Mouse (Mus musculus): ENCODE data around the gene Dennd4a. TPM values are rescaled to one million over a fixed set of nuclear protein-coding genes. Genes with fewer than 3 reads are reported as not detected.

The Dennd4a gene
- polyA plus RNA-seq, 1 experiment from 2014 or later, result 13.7 TPM

- WGBS (ENCODE audit: insufficient replicate concordance), result 71% methylated on average over 5 of the region's 5 CpGs
- H3K27ac ChIP-seq (ENCODE audit: low read depth), result no peak overlapping the region
- no peak overlapping the region for H3K4me2 ChIP-seq (ENCODE audit: low read depth, low read length)
- H3K27me3 ChIP-seq (ENCODE audit: insufficient read depth, low read length), result no peaks in the 10 kb centered on the region
- peaks cover 23% of the 10 kb centered on the region for H3K4me1 ChIP-seq (ENCODE audit: insufficient read depth)
- DNase-seq (no peak), ATAC-seq (no peak)
- H3K36me3 ChIP-seq (replicated peaks; ENCODE audit: insufficient read depth, low read length), result no peaks in the 10 kb centered on the region
- H3K9ac ChIP-seq (replicated peaks), result no peak overlapping the region
- no peak overlapping the region for H3K4me3 ChIP-seq (ENCODE audit: low read depth, low read length)
- TF ChIP-seq EP300 (IDR thresholded peaks at IDR 0.05; ENCODE audit: low read depth) (no peak), CTCF (IDR thresholded peaks at IDR 0.05; ENCODE audit: low read depth) (no peak)
- H3K9me3 ChIP-seq (ENCODE audit: low read length), result no peaks in the 10 kb centered on the region
Observed at GRCm38 (mm10) chr9:64770411-64770849, 40.7 kb upstream of the Dennd4a start.

- DNase-seq (peak; percentile 74), ATAC-seq (peak; percentile 63)
- Histone ChIP-seq H3K9me3 (ENCODE audit: low read length) (no peaks in the 10 kb centered on the region), H3K4me3 (ENCODE audit: low read depth, low read length) (no peak overlapping the region), H3K4me2 (ENCODE audit: low read depth, low read length) (no peak overlapping the region), H3K9ac (replicated peaks) (no peak overlapping the region), H3K27ac (ENCODE audit: low read depth) (peak overlapping the region; percentile 61), H3K36me3 (replicated peaks; ENCODE audit: insufficient read depth, low read length) (no peaks in the 10 kb centered on the region), H3K27me3 (ENCODE audit: insufficient read depth, low read length) (no peaks in the 10 kb centered on the region), H3K4me1 (ENCODE audit: insufficient read depth) (peaks cover 25% of the 10 kb centered on the region)
- WGBS (ENCODE audit: insufficient replicate concordance), result 13% methylated on average over 5 of the region's 5 CpGs
- TF ChIP-seq CTCF (IDR thresholded peaks at IDR 0.05; ENCODE audit: low read depth) (no peak), EP300 (IDR thresholded peaks at IDR 0.05; ENCODE audit: low read depth) (no peak)
Observed at GRCm38 (mm10) chr9:64771236-64771635, 39.9 kb upstream of the Dennd4a start.

GRCm38 (mm10) chr9:64773254-64773653, 37.9 kb upstream of the Dennd4a start:
- Histone ChIP-seq H3K27ac (ENCODE audit: low read depth) (no peak overlapping the region), H3K4me1 (ENCODE audit: insufficient read depth) (peaks cover 26% of the 10 kb centered on the region), H3K4me2 (ENCODE audit: low read depth, low read length) (no peak overlapping the region), H3K36me3 (replicated peaks; ENCODE audit: insufficient read depth, low read length) (no peaks in the 10 kb centered on the region), H3K4me3 (ENCODE audit: low read depth, low read length) (no peak overlapping the region), H3K9ac (replicated peaks) (no peak overlapping the region), H3K9me3 (ENCODE audit: low read length) (no peaks in the 10 kb centered on the region), H3K27me3 (ENCODE audit: insufficient read depth, low read length) (no peaks in the 10 kb centered on the region)
- 79% methylated on average over 8 of the region's 8 CpGs for WGBS (ENCODE audit: insufficient replicate concordance)
- TF ChIP-seq EP300 (IDR thresholded peaks at IDR 0.05; ENCODE audit: low read depth), result no peak
- no peak for TF ChIP-seq CTCF (IDR thresholded peaks at IDR 0.05; ENCODE audit: low read depth)
- ATAC-seq, result no peak
- DNase-seq, result no peak

GRCm38 (mm10) chr9:64773936-64774335, 37.2 kb upstream of the Dennd4a start:
- H3K36me3 ChIP-seq (replicated peaks; ENCODE audit: insufficient read depth, low read length), result no peaks in the 10 kb centered on the region
- H3K27me3 ChIP-seq (ENCODE audit: insufficient read depth, low read length), result no peaks in the 10 kb centered on the region
- 57% methylated on average over 4 of the region's 4 CpGs for WGBS (ENCODE audit: insufficient replicate concordance)
- H3K4me2 ChIP-seq (ENCODE audit: low read depth, low read length), result no peak overlapping the region
- no peak overlapping the region for H3K9ac ChIP-seq (replicated peaks)
- H3K9me3 ChIP-seq (ENCODE audit: low read length), result no peaks in the 10 kb centered on the region
- TF ChIP-seq CTCF (IDR thresholded peaks at IDR 0.05; ENCODE audit: low read depth) (peak; percentile 38), EP300 (IDR thresholded peaks at IDR 0.05; ENCODE audit: low read depth) (no peak)
- DNase-seq, result no peak
- no peak overlapping the region for H3K4me3 ChIP-seq (ENCODE audit: low read depth, low read length)
- ATAC-seq, result no peak
- H3K4me1 ChIP-seq (ENCODE audit: insufficient read depth), result peaks cover 26% of the 10 kb centered on the region
- H3K27ac ChIP-seq (ENCODE audit: low read depth), result peak overlapping the region; percentile 96

GRCm38 (mm10) chr9:64774411-64774811, 36.7 kb upstream of the Dennd4a start:
- TF ChIP-seq CTCF (IDR thresholded peaks at IDR 0.05; ENCODE audit: low read depth) (no peak), EP300 (IDR thresholded peaks at IDR 0.05; ENCODE audit: low read depth) (peak; percentile 27; the same call in 1 of the 2 replicates)
- peak overlapping the region; percentile 31; the same call in 1 of the 2 replicates for H3K4me2 ChIP-seq (ENCODE audit: low read depth, low read length)
- DNase-seq, result peak; percentile 62
- peak; percentile 87 for ATAC-seq
- 51% methylated on average over 5 of the region's 5 CpGs for WGBS (ENCODE audit: insufficient replicate concordance)
- H3K9me3 ChIP-seq (ENCODE audit: low read length), result no peaks in the 10 kb centered on the region
- H3K4me3 ChIP-seq (ENCODE audit: low read depth, low read length), result no peak overlapping the region
- H3K36me3 ChIP-seq (replicated peaks; ENCODE audit: insufficient read depth, low read length), result no peaks in the 10 kb centered on the region
- peak overlapping the region; percentile 96 for H3K27ac ChIP-seq (ENCODE audit: low read depth)
- peak overlapping the region; percentile 50 for H3K9ac ChIP-seq (replicated peaks)
- no peaks in the 10 kb centered on the region for H3K27me3 ChIP-seq (ENCODE audit: insufficient read depth, low read length)
- H3K4me1 ChIP-seq (ENCODE audit: insufficient read depth), result peaks cover 26% of the 10 kb centered on the region

- ATAC-seq, result peak; percentile 60
- Histone ChIP-seq H3K36me3 (replicated peaks; ENCODE audit: insufficient read depth, low read length) (no peaks in the 10 kb centered on the region), H3K27me3 (ENCODE audit: insufficient read depth, low read length) (no peaks in the 10 kb centered on the region), H3K4me3 (ENCODE audit: low read depth, low read length) (no peak overlapping the region), H3K27ac (ENCODE audit: low read depth) (peak overlapping the region; percentile 96), H3K4me1 (ENCODE audit: insufficient read depth) (peaks cover 28% of the 10 kb centered on the region), H3K4me2 (ENCODE audit: low read depth, low read length) (no peak overlapping the region), H3K9ac (replicated peaks) (no peak overlapping the region), H3K9me3 (ENCODE audit: low read length) (no peaks in the 10 kb centered on the region)
- TF ChIP-seq CTCF (IDR thresholded peaks at IDR 0.05; ENCODE audit: low read depth) (no peak), EP300 (IDR thresholded peaks at IDR 0.05; ENCODE audit: low read depth) (no peak)
- WGBS (ENCODE audit: insufficient replicate concordance), result 66% methylated on average over 2 of the region's 2 CpGs
- no peak for DNase-seq
Observed at GRCm38 (mm10) chr9:64774883-64775282, 36.3 kb upstream of the Dennd4a start.

GRCm38 (mm10) chr9:64775491-64775890, 35.6 kb upstream of the Dennd4a start:
- 45% methylated on average over 4 of the region's 4 CpGs for WGBS (ENCODE audit: insufficient replicate concordance)
- Histone ChIP-seq H3K9me3 (ENCODE audit: low read length) (no peaks in the 10 kb centered on the region), H3K27ac (ENCODE audit: low read depth) (peak overlapping the region; percentile 96), H3K9ac (replicated peaks) (no peak overlapping the region), H3K4me2 (ENCODE audit: low read depth, low read length) (no peak overlapping the region), H3K4me3 (ENCODE audit: low read depth, low read length) (no peak overlapping the region), H3K27me3 (ENCODE audit: insufficient read depth, low read length) (no peaks in the 10 kb centered on the region), H3K36me3 (replicated peaks; ENCODE audit: insufficient read depth, low read length) (no peaks in the 10 kb centered on the region), H3K4me1 (ENCODE audit: insufficient read depth) (peaks cover 33% of the 10 kb centered on the region)
- TF ChIP-seq EP300 (IDR thresholded peaks at IDR 0.05; ENCODE audit: low read depth), result no peak
- TF ChIP-seq CTCF (IDR thresholded peaks at IDR 0.05; ENCODE audit: low read depth), result no peak
- DNase-seq (no peak), ATAC-seq (no peak)

Measured in liver, postnatal 0 days (tissue).